Mouse (Mus musculus) lung, postnatal 25 days (tissue): ENCODE data around the gene Vapa.
"Not testable (repeated sequence)": the region's sequence is repeated elsewhere in the genome, so short reads cannot be mapped to it uniquely, and the experiment has no call there.

Experiments used
- DNase-seq: peaks from one replicate; pipeline ENCODE4 v3.0.0; 2022; ENCODE audit warnings: low spot score

Vapa gene

GRCm38 (mm10) chr17:65563345-65563744 lies 50.0 kb downstream of the Vapa start:
- no peak for DNase-seq

- DNase-seq: peak; percentile 50
Observed at GRCm38 (mm10) chr17:65562761-65563160, 50.6 kb downstream of the Vapa start.

- DNase-seq: no peak
Observed at GRCm38 (mm10) chr17:65561361-65562015, 51.9 kb downstream of the Vapa start.

GRCm38 (mm10) chr17:65559273-65559672 lies 54.1 kb downstream of the Vapa start:
- no peak for DNase-seq

GRCm38 (mm10) chr17:65558788-65559187 lies 54.6 kb downstream of the Vapa start:
- DNase-seq: no peak

GRCm38 (mm10) chr17:65558217-65558616 lies 55.1 kb downstream of the Vapa start:
- peak; percentile 75 for DNase-seq

- no peak for DNase-seq
Observed at GRCm38 (mm10) chr17:65557212-65557611, 56.1 kb downstream of the Vapa start.

- no peak for DNase-seq
Observed at GRCm38 (mm10) chr17:65556798-65557197, 56.6 kb downstream of the Vapa start.

- DNase-seq: no peak
Observed at GRCm38 (mm10) chr17:65552426-65552997, 60.8 kb downstream of the Vapa start.

GRCm38 (mm10) chr17:65550357-65550756 lies 63.0 kb downstream of the Vapa start:
- no peak for DNase-seq

- no peak for DNase-seq
Observed at GRCm38 (mm10) chr17:65548698-65549365, 64.5 kb downstream of the Vapa start.

- DNase-seq: not testable (repeated sequence)
Observed at GRCm38 (mm10) chr17:65546221-65546620, 67.1 kb downstream of the Vapa start.

- DNase-seq: peak; percentile 38
Observed at GRCm38 (mm10) chr17:65540441-65541272, 72.7 kb downstream of the Vapa start, which contains the start of gene Tmem232. Gene Tmem232 (minus strand): TSS chr17:65540782.

- peak; percentile 43 for DNase-seq
Observed at GRCm38 (mm10) chr17:65536156-65536555, 77.2 kb downstream of the Vapa start.

- not testable (repeated sequence) for DNase-seq
Observed at GRCm38 (mm10) chr17:65532381-65532780, 81.0 kb downstream of the Vapa start.
